Mouse (Mus musculus) CH12.LX (cell line): ENCODE measurements around the gene Prss40.

ENCODE experiments used
- BHLHE40 ChIP-seq: IDR thresholded peaks from 2 replicates; pipeline ENCODE4 v1.6.1; 2011; ENCODE audit warnings: mild to moderate bottlenecking, low read depth, low read length, improper control_type of control experiment
- CHD2 ChIP-seq: IDR thresholded peaks from 2 replicates; pipeline ENCODE4 v1.6.1; 2011; ENCODE audit warnings: low read length, improper control_type of control experiment
- CTCF ChIP-seq, 2 experiments: IDR thresholded peaks in 1 of 2; conservative IDR thresholded peaks in 1 of 2; 2 replicates each; pipeline ENCODE4 v1.5.1; 2011 to 2012; ENCODE audit warnings: low read depth in 2 of 2, low read length in 2 of 2, improper control_type of control experiment in 1 of 2, inconsistent platforms in 1 of 2, mild to moderate bottlenecking in 1 of 2, moderate library complexity in 1 of 2
- ELF1 ChIP-seq: IDR thresholded peaks from 2 replicates; pipeline ENCODE4 v1.6.1; 2014; ENCODE audit warnings: low read depth, mild to moderate bottlenecking, inconsistent platforms, low read length, improper control_type of control experiment
- KAT2A ChIP-seq: IDR thresholded peaks from 2 replicates; pipeline ENCODE4 v1.6.1; 2012; ENCODE audit warnings: low read length, improper control_type of control experiment, inconsistent platforms; ENCODE audit not compliant: insufficient replicate concordance
- NRF1 ChIP-seq: IDR thresholded peaks from 2 replicates; pipeline ENCODE4 v1.6.1; 2014; ENCODE audit warnings: low read depth, mild to moderate bottlenecking, inconsistent platforms, low read length, improper control_type of control experiment, moderate library complexity
- POLR2A ChIP-seq: IDR thresholded peaks from 2 replicates; pipeline ENCODE4 v1.6.1; 2011; ENCODE audit warnings: low read depth, mild to moderate bottlenecking, improper control_type of control experiment, low read length
- TBP ChIP-seq: conservative IDR thresholded peaks from 2 replicates; pipeline ENCODE4 v1.6.1; 2011; ENCODE audit warnings: low read depth, low read length, improper control_type of control experiment
- UBTF ChIP-seq: IDR thresholded peaks from 2 replicates; pipeline ENCODE4 v1.6.1; 2012; ENCODE audit warnings: low read depth, mild to moderate bottlenecking, inconsistent platforms, low read length, improper control_type of control experiment, moderate library complexity
- ZC3H11A ChIP-seq: IDR thresholded peaks from 2 replicates; pipeline ENCODE4 v1.6.1; 2012; ENCODE audit warnings: low read depth, mild to moderate bottlenecking, inconsistent platforms, low read length, improper control_type of control experiment
- ZMIZ1 ChIP-seq: IDR thresholded peaks from 2 replicates; pipeline ENCODE4 v1.6.1; 2012; ENCODE audit warnings: low read depth, mild to moderate bottlenecking, inconsistent platforms, low read length, improper control_type of control experiment

- TF ChIP-seq BHLHE40, result no peak
- no peak for TF ChIP-seq UBTF
- TF ChIP-seq POLR2A, result 0 out of 2 replicates have a peak, but pooled peaks have one; percentile 23
- TF ChIP-seq ELF1, result no peak; the same call in 1 of the 2 replicates
- no peak for TF ChIP-seq ZC3H11A
- no peak for TF ChIP-seq CTCF (conservative IDR thresholded peaks at IDR 0.05 in 1 of 2, IDR thresholded peaks at IDR 0.05 in 1 of 2; ENCODE audit: low read depth in 2 of 2, low read length in 2 of 2)
- no peak for TF ChIP-seq KAT2A
- TF ChIP-seq CHD2, result peak; percentile 36; the same call in 1 of the 2 replicates
- TF ChIP-seq NRF1, result no peak
- no peak for TF ChIP-seq ZMIZ1
- TF ChIP-seq TBP, result no peak
These were observed 50.2 kb downstream of the Prss40 start for GRCm38 (mm10) chr1:34510575-34510981.
